Mouse (Mus musculus) bone marrow, adult 2 months (tissue): ENCODE results near the gene Spop.

Experiments used
- CTCF ChIP-seq: fragments of 200-500 bp; IDR thresholded peaks from 2 replicates; pipeline ENCODE4 v1.5.1; 2011; ENCODE audit warnings: low read length, control low read depth; ENCODE audit not compliant: control insufficient read depth, insufficient read depth
- POLR2A ChIP-seq: fragments of 200-500 bp; IDR thresholded peaks from 2 replicates; pipeline ENCODE4 v1.6.1; 2011; ENCODE audit warnings: low read depth, mild to moderate bottlenecking, control low read depth, low read length, borderline replicate concordance; ENCODE audit not compliant: control insufficient read depth

- TF ChIP-seq POLR2A: no peak
- no peak for TF ChIP-seq CTCF
Observed at GRCm38 (mm10) chr11:95503581-95504180, 89.8 kb downstream of the Spop start.
